In the genomic region with DNA sequence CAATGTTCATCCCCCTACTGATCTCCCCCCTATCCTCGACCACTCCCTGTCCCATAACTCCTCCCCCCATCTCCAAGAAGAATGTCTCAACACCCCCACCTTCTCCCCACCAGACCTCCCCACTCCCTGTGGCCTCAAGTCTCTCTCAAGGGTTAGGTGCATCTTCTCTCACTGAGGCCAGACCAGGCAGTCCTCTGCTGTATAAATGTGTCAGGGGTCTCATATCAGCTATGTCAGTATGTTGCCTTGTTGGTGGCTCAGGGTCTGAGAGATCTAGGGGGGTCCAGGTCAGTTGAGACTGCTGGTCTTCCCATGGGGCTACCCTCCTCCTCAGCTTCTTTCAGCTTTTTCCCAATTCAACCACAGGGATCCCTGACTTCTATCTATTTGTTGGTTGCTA, we compare ENCODE assay signal across 16 mouse cellular contexts.
"Had no signal": no experiment of that assay in that cellular context is flagged by ENCODE, and none has a peak within 500 bp of the region (broad histone marks: within the 10 kb centered on the region; RNA-seq: fewer than 3 reads in every experiment).

No protein-coding gene starts in this region.

- H3K4me2 ChIP-seq: neural tube, embryonic 13.5 days; neural tube, embryonic 15.5 days; stomach, embryonic 15.5 days had no signal

- H3K4me1 ChIP-seq: neural tube, embryonic 13.5 days; neural tube, embryonic 15.5 days; stomach, embryonic 15.5 days had no signal

- H3K9ac ChIP-seq: neural tube, embryonic 13.5 days; neural tube, embryonic 15.5 days; stomach, embryonic 15.5 days had no signal

- H3K9me3 ChIP-seq: neural tube, embryonic 13.5 days; neural tube, embryonic 15.5 days; stomach, embryonic 15.5 days had no signal

- H3K36me3 ChIP-seq: neural tube, embryonic 13.5 days; neural tube, embryonic 15.5 days; stomach, embryonic 15.5 days had no signal

- H3K27ac ChIP-seq: neural tube, embryonic 13.5 days; neural tube, embryonic 15.5 days; stomach, embryonic 15.5 days; stomach, postnatal 0 days had no signal

- DNase-seq: retina, postnatal 1 day; right cerebral cortex, adult 18-20 months; right cerebral cortex, postnatal 14 days; right cerebral cortex, postnatal 25 days; right cerebral cortex, postnatal 4 days; spleen, adult 18-20 months; thymus, adult 18-20 months; thymus, adult 2 months; thymus, postnatal 14 days; thymus, postnatal 25 days; thymus, postnatal 36 days; thymus, postnatal 4 days had no signal

- H3K27me3 ChIP-seq: neural tube, embryonic 13.5 days; neural tube, embryonic 15.5 days; stomach, embryonic 15.5 days had no signal

- H3K4me3 ChIP-seq: neural tube, embryonic 13.5 days; neural tube, embryonic 15.5 days; stomach, embryonic 15.5 days had no signal
